Mouse (Mus musculus): ENCODE data around the gene Mtx3.

The Mtx3 gene

DNA sequence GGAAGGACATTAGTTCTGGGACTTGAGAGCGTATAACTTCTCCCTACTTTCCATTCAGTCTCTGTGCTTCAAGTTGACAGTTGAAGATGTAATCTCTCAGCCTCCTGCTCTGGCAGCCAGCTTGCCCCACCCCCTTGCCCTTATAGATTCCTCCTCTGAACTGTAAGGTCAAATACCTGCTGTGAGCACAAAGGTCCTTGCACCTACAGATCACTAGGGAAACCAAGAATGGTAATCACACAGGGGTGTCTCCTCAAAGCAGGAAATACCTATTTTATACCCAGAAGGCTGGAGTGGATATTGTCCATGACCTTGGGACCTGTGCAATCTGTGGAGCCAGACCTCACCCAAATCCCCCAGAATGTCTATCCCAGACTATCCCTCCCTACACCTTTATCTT lies 40.4 kb downstream of the Mtx3 start:
- no peak for DNase-seq

DNA sequence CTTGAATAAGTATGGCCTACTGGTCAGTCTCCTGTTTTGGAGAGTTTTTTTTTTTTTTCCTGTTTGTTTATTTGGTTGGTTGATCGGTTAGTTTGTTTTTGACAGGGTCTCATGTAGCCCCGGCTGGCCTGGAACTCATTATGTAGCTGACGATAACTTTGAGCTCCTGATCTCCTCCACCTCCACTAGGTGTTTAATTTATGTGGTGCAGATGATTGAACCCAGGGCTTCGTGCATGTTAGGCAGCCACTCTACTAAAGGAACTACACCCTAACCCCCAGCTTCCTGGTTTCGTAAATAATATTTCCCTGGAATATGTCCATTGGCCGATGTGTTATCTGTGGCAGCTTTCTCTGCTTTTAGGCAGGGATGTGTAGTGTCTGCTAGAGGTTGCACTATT lies 54.5 kb downstream of the Mtx3 start:
- no peak for DNase-seq

DNA sequence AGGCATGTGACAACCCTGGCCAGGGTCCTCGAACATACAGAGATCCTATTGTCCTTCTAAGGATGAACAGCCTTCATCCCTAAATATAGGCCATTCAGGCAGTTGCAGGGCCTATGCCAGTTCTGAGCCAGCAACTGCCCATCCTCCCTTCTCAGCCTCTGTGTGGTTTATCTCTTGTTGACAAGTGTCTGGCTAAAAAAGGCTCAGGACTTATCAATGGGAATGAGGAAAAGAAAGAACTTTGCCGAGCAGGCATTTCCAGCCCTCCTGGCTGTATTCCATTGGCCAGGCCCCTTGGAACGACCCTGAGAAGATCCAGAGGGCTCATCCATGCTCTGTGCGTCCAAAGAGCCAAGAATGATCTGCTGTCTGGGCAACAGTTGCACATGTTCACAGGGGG lies 58.7 kb downstream of the Mtx3 start:
- DNase-seq, result no peak

DNA sequence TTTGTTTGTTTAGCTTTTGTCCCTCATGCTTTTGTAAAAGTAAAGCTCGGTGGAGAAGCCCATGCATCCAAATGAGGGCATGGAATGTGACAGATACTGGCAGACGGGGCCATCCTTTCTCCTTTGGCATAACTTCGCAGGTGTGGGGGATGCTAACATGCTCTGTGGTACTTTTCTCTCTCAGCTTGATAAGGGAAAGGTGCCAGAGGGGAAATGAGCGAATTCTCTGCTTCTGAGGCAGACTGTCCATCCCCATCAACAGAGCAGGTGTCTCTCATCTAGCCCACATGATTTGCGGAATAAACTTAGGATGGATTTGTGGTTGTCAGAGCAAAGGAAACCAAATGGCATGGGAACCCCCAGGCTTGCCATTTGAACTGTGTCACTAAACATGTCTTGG lies 61.4 kb downstream of the Mtx3 start:
- peak; percentile 50 for DNase-seq

DNA sequence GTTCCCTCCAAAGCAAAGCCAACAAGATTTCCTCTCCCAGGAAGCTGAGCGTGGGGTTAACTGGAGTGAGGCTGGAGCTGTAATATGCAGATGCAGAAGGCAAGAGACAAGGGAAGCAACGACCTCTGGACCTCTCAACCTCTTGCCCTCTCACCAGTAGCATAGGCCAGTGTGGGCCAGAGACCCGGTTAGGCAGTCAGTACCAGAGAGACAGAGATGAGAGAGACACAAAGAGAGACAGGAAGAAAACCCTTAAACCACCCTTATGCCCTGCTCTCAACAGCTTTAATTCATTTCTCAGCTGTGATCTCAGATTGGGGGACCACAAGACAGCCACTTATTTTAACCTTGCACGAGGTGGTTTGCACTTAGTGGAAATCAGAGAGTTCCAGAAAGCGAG lies 62.8 kb downstream of the Mtx3 start:
- no peak for DNase-seq

Measured in cerebellum, adult 11-12 months (tissue).